Comparison of ENCODE assay signal across 8 mouse cellular contexts in the genomic region with DNA sequence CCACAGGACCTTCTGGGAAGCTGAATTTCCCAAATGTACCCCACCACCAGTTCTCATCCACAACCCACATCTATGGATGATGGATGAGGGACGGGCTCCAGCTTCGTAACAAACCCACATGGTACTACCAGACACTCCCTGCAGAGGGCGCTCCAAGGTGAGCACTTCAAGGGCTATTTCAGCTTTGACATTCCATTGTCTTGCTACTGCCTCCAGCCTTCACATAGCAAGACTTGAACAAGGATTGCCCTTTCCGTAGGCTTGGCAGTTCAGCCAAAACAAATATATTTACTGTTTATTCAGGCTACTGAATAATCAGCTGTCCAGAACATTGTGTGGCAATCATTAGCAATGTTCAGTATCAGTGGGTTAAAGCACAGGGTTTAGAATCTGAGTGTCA. TPM values are rescaled to one million over a fixed set of nuclear protein-coding genes. Genes with fewer than 3 reads are reported as not detected.
A peak's percentile ranks its signal among the peaks of the same experiment; 100 is the strongest.
DNase-seq lines count a peak whose midpoint lies in the region; ATAC-seq and TF ChIP-seq lines count a peak whose summit lies in the region.

No protein-coding gene starts in this region.

- H3K4me3 ChIP-seq in kidney, embryonic 14.5 days (ENCODE audit: low read length): no peak overlapping the region
- no peak overlapping the region for H3K4me3 ChIP-seq in cortical plate, adult 2 months (ENCODE audit: insufficient read depth, low read length)

- H3K4me1 ChIP-seq in kidney, embryonic 14.5 days (ENCODE audit: control insufficient read depth, insufficient read depth, low read length): no peaks in the 10 kb centered on the region
- H3K4me1 ChIP-seq in cortical plate, adult 2 months (ENCODE audit: control insufficient read depth, insufficient read depth, low read length): no peaks in the 10 kb centered on the region

- intact Hi-C loops in heart, postnatal 25 days (cut with DNase I): loop anchor here (2.0 kb wide), 1 partner anchor 78 kb away; no protein-coding TSS in a partner anchor
- intact Hi-C loops in left cerebral cortex, postnatal 25 days (cut with DNase I): loop anchor here (2.0 kb wide), 1 partner anchor 80 kb away; no protein-coding TSS in a partner anchor

- TF ChIP-seq POLR2A in cortical plate, adult 2 months (IDR thresholded peaks at IDR 0.05; ENCODE audit: extremely low read depth, insufficient read depth, low read length): no peak

- peak; percentile 70 for DNase-seq in kidney, adult 11 months
- peak; percentile 28 for DNase-seq in heart, postnatal 25 days (ENCODE audit: low spot score)
- DNase-seq in left cerebral cortex, postnatal 25 days (ENCODE audit: low spot score in 2 of 2): peak; percentile 32 to 37
- peak; percentile 43 for DNase-seq in ovary, postnatal 10 days (ENCODE audit: low spot score)
- DNase-seq in thymus, postnatal 4 days: peak; percentile 81

- ATAC-seq in kidney, embryonic 14.5 days (ENCODE audit: low FRiP score, low TSS enrichment): no peak
- peak; percentile 46 for ATAC-seq in activated CD4-positive, CD25-positive, alpha-beta regulatory T cell, adult 4 months

- H3K9ac ChIP-seq in kidney, embryonic 14.5 days (ENCODE audit: low read depth, low read length): no peak overlapping the region

- WGBS in kidney, embryonic 14.5 days: 15% methylated on average over 4 of the region's 4 CpGs

- H3K27ac ChIP-seq in kidney, embryonic 14.5 days (ENCODE audit: low read depth, low read length): no peak overlapping the region
- no peak overlapping the region for H3K27ac ChIP-seq in cortical plate, adult 2 months (ENCODE audit: insufficient read depth, low read length)

- no peaks in the 10 kb centered on the region for H3K9me3 ChIP-seq in kidney, embryonic 14.5 days (ENCODE audit: control insufficient read depth, low read length)

- H3K4me2 ChIP-seq in kidney, embryonic 14.5 days (replicated peaks; ENCODE audit: low read depth, low read length): no peak overlapping the region

- TF ChIP-seq CTCF in cortical plate, adult 2 months (IDR thresholded peaks at IDR 0.05; ENCODE audit: extremely low read depth, insufficient read depth, low read length): peak; percentile 72

- no peaks in the 10 kb centered on the region for H3K27me3 ChIP-seq in kidney, embryonic 14.5 days (ENCODE audit: control insufficient read depth, insufficient read depth, low read length)

- H3K36me3 ChIP-seq in kidney, embryonic 14.5 days (ENCODE audit: control insufficient read depth, insufficient read depth, low read length): no peaks in the 10 kb centered on the region

RNA-seq across cellular contexts. Expression of a gene that starts 6.8 kb away (rescaled TPM):
- not detected in 2 replicates for polyA plus RNA-seq in kidney, embryonic 14.5 days (2014; fragmentation: Nextera tagmentation; extraction: Ambion mirVana)
- not detected for polyA plus RNA-seq in activated CD4-positive, CD25-positive, alpha-beta regulatory T cell, adult 4 months (2017; shearing (Covaris generic))
- not detected in 2 replicates for polyA plus RNA-seq in cortical plate, adult 2 months (2012; rRNA removed)
- not detected for total RNA-seq in heart, postnatal 25 days (2021)
- total RNA-seq in left cerebral cortex, postnatal 25 days (2021): not detected

RNA-seq across cellular contexts. Expression of a gene that starts 32.1 kb away (rescaled TPM):
- polyA plus RNA-seq in kidney, embryonic 14.5 days (2014; fragmentation: Nextera tagmentation; extraction: Ambion mirVana): 73.9 and 96.5 TPM in 2 replicates
- polyA plus RNA-seq in activated CD4-positive, CD25-positive, alpha-beta regulatory T cell, adult 4 months (2017; shearing (Covaris generic)): 10 to 100 TPM; 34.0 to 49.2 TPM
- polyA plus RNA-seq in cortical plate, adult 2 months (2012; rRNA removed): 17.7 and 18.5 TPM in 2 replicates
- total RNA-seq in heart, postnatal 25 days (2021): 10 to 100 TPM; 20.2 to 26.8 TPM
- total RNA-seq in left cerebral cortex, postnatal 25 days (2021): 10 to 100 TPM; 20.3 to 22.1 TPM

RNA-seq across cellular contexts. Expression of a gene that starts 54.9 kb away (rescaled TPM):
- polyA plus RNA-seq in kidney, embryonic 14.5 days (2014; fragmentation: Nextera tagmentation; extraction: Ambion mirVana): not detected in 2 replicates
- not detected for polyA plus RNA-seq in activated CD4-positive, CD25-positive, alpha-beta regulatory T cell, adult 4 months (2017; shearing (Covaris generic))
- polyA plus RNA-seq in cortical plate, adult 2 months (2012; rRNA removed): not detected in 2 replicates
- under 1 TPM in 1 of 2 experiments, not detected in 1; 0.23 TPM for total RNA-seq in heart, postnatal 25 days (2021)
- total RNA-seq in left cerebral cortex, postnatal 25 days (2021): not detected

Comparison
In these comparisons a context has a peak if more than half of its experiments do, and no peak if none do; other contexts are left out.
1. DNase-seq: peak in every context shown above with its lines; median percentile 81 in thymus, postnatal 4 days; 70 in kidney, adult 11 months; 43 in ovary, postnatal 10 days; 34 in left cerebral cortex, postnatal 25 days; 28 in heart, postnatal 25 days.